ENCODE assay signal across 8 mouse cellular contexts in genomic region chr2:73585347-73585831, GRCm38 (mm10). TPM values are rescaled to one million over a fixed set of nuclear protein-coding genes. Genes with fewer than 3 reads are reported as not detected.
DNase-seq lines count a peak whose midpoint lies in the region; ATAC-seq and TF ChIP-seq lines count a peak whose summit lies in the region.
"Had no signal": no experiment of that assay in that cellular context is flagged by ENCODE, and none has a peak within 500 bp of the region (broad histone marks: within the 10 kb centered on the region; RNA-seq: fewer than 3 reads in every experiment).

No protein-coding gene starts in this region.

- H3K27me3 ChIP-seq in heart, postnatal 0 days (ENCODE audit: control insufficient read depth, insufficient read depth, low read length): no peaks in the 10 kb centered on the region
- H3K27me3 ChIP-seq in limb, embryonic 10.5 days (ENCODE audit: low read depth, poor library complexity, severe bottlenecking): peaks cover 15% of the 10 kb centered on the region
- 0 out of 2 replicates have a peak, but pooled peaks cover 4% of the 10 kb centered on the region for H3K27me3 ChIP-seq in neural tube, embryonic 15.5 days (replicated peaks)

- DNase-seq in right cerebral cortex, adult 18-20 months: peak; percentile 70
- DNase-seq in right cerebral cortex, postnatal 14 days: no peak
- DNase-seq in embryo, embryonic 10.5 days (ENCODE audit: low spot score): peak; percentile 40
- DNase-seq in heart, postnatal 0 days (ENCODE audit: low spot score): peak; percentile 59
- no peak for DNase-seq in limb, embryonic 10.5 days (ENCODE audit: low spot score)
- DNase-seq in right cerebral cortex, postnatal 4 days: no peak

- 22% methylated on average over 12 of the region's 12 CpGs for WGBS in heart, postnatal 0 days
- WGBS in limb, embryonic 10.5 days: 19% methylated on average over 12 of the region's 12 CpGs
- 12% methylated on average over 12 of the region's 12 CpGs for WGBS in neural tube, embryonic 15.5 days

- TF ChIP-seq CTCF in heart, postnatal 0 days (IDR thresholded peaks at IDR 0.05; ENCODE audit: low read depth): no peak

- no peak for TF ChIP-seq EP300 in heart, postnatal 0 days (IDR thresholded peaks at IDR 0.05; ENCODE audit: low read depth)

- peak overlapping the region; percentile 33 for H3K27ac ChIP-seq in heart, postnatal 0 days (ENCODE audit: low read depth)
- H3K27ac ChIP-seq in limb, embryonic 10.5 days: 0 out of 2 replicates have a peak overlapping the region, but pooled peaks have one; percentile 19
- H3K27ac ChIP-seq in neural tube, embryonic 15.5 days (replicated peaks): no peak overlapping the region

- no peaks in the 10 kb centered on the region for H3K36me3 ChIP-seq in heart, postnatal 0 days (replicated peaks; ENCODE audit: control insufficient read depth, insufficient read depth, low read length)
- H3K36me3 ChIP-seq in limb, embryonic 10.5 days: no peaks in the 10 kb centered on the region
- no peaks in the 10 kb centered on the region for H3K36me3 ChIP-seq in neural tube, embryonic 15.5 days

- peak overlapping the region; percentile 48 for H3K4me3 ChIP-seq in heart, postnatal 0 days (ENCODE audit: low read depth, low read length)
- H3K4me3 ChIP-seq in limb, embryonic 10.5 days: peak overlapping the region; percentile 50
- peak overlapping the region; percentile 41 for H3K4me3 ChIP-seq in neural tube, embryonic 15.5 days (replicated peaks)

- H3K4me1 ChIP-seq in heart, postnatal 0 days (ENCODE audit: control insufficient read depth, insufficient read depth): peaks cover 20% of the 10 kb centered on the region
- H3K4me1 ChIP-seq in limb, embryonic 10.5 days: peaks cover 34% of the 10 kb centered on the region
- peaks cover 23% of the 10 kb centered on the region for H3K4me1 ChIP-seq in neural tube, embryonic 15.5 days

- peak overlapping the region; percentile 71 for H3K4me2 ChIP-seq in heart, postnatal 0 days (ENCODE audit: low read depth, low read length)
- peak overlapping the region; percentile 61 for H3K4me2 ChIP-seq in neural tube, embryonic 15.5 days

- peak; percentile 49; the same call in 1 of the 2 replicates for ATAC-seq in heart, postnatal 0 days (ENCODE audit: insufficient read depth, low read depth)
- peak; percentile 52; the same call in 1 of the 2 replicates for ATAC-seq in neural tube, embryonic 15.5 days (ENCODE audit: low FRiP score)

- 0 out of 2 replicates have a peak overlapping the region, but pooled peaks have one; percentile 23 for H3K9ac ChIP-seq in heart, postnatal 0 days (replicated peaks; ENCODE audit: low read depth, low read length)
- H3K9ac ChIP-seq in neural tube, embryonic 15.5 days (replicated peaks): peak overlapping the region; percentile 26; the same call in 1 of the 2 replicates

- no peaks in the 10 kb centered on the region for H3K9me3 ChIP-seq in heart, postnatal 0 days (replicated peaks; ENCODE audit: control insufficient read depth, low read length)
- H3K9me3 ChIP-seq in limb, embryonic 10.5 days (replicated peaks): no peaks in the 10 kb centered on the region
- H3K9me3 ChIP-seq in neural tube, embryonic 15.5 days (replicated peaks): no peaks in the 10 kb centered on the region

RNA-seq across cellular contexts. Expression of gene Chrna1, which starts 5.3 kb away (rescaled TPM):
- total RNA-seq in heart, postnatal 0 days (2014; rRNA removed; ENCODE audit: low replicate concordance): not detected in 2 replicates
- polyA plus RNA-seq in heart, postnatal 0 days (2015; fragmentation: Nextera tagmentation; extraction: Ambion mirVana): 0.03 and 0.05 TPM in 2 replicates
- polyA plus RNA-seq in limb, embryonic 10.5 days (2016; fragmentation: Nextera tagmentation; extraction: Ambion mirVana): 2.3 and 3.9 TPM in 2 replicates
- 0.73 and 0.78 TPM in 2 replicates for polyA plus RNA-seq in neural tube, embryonic 15.5 days (2015; fragmentation: Nextera tagmentation; extraction: Ambion mirVana)
- polyA plus RNA-seq: spleen, adult 2 months had no signal

RNA-seq across cellular contexts. Expression of gene Wipf1, which starts 55.9 kb away (rescaled TPM):
- total RNA-seq in heart, postnatal 0 days (2014; rRNA removed; ENCODE audit: low replicate concordance): 1.7 and 20.3 TPM in 2 replicates
- 2.9 and 3.1 TPM in 2 replicates for polyA plus RNA-seq in heart, postnatal 0 days (2015; fragmentation: Nextera tagmentation; extraction: Ambion mirVana)
- polyA plus RNA-seq in limb, embryonic 10.5 days (2016; fragmentation: Nextera tagmentation; extraction: Ambion mirVana): 13.3 and 14.2 TPM in 2 replicates
- 2.4 and 4.8 TPM in 2 replicates for polyA plus RNA-seq in neural tube, embryonic 15.5 days (2015; fragmentation: Nextera tagmentation; extraction: Ambion mirVana)

Comparison
In these comparisons a context has a peak if more than half of its experiments do, and no peak if none do; other contexts are left out.
1. DNase-seq: peak in right cerebral cortex, adult 18-20 months (single experiment), embryo, embryonic 10.5 days (single experiment) and heart, postnatal 0 days (single experiment); none in right cerebral cortex, postnatal 14 days (single experiment), limb, embryonic 10.5 days (single experiment) and right cerebral cortex, postnatal 4 days (single experiment).
2. Peak in every context shown above with its lines, with median percentiles within 50 percentile points of each other: H3K4me3 ChIP-seq.